Mouse (Mus musculus) kidney, adult 9 months (tissue): Measurements from ENCODE around the gene Orc4.
"Not testable (repeated sequence)": the region's sequence is repeated elsewhere in the genome, so short reads cannot be mapped to it uniquely, and the experiment has no call there.

Source experiments
- DNase-seq: peaks from one replicate; pipeline ENCODE4 v3.0.0; 2022

The Orc4 gene

GRCm38 (mm10) chr2:48950252-48950315 is at the start of gene Orc4:
Orc4 (minus strand) TSS chr2:48950277.
- no peak for DNase-seq

- DNase-seq, result no peak
Measured at GRCm38 (mm10) chr2:48990322-48990721, 40.2 kb upstream of the Orc4 start.

GRCm38 (mm10) chr2:48978920-48979319 is 28.8 kb upstream of the Orc4 start:
- no peak for DNase-seq

GRCm38 (mm10) chr2:48956591-48956990 is 6.5 kb upstream of the Orc4 start:
- DNase-seq, result no peak

GRCm38 (mm10) chr2:48950316-48950880 is 321 bp upstream of the Orc4 start:
- DNase-seq, result no peak

GRCm38 (mm10) chr2:48949743-48950251 is 280 bp downstream of the Orc4 start:
- peak; percentile 52 for DNase-seq

- peak; percentile 99 for DNase-seq
Measured at GRCm38 (mm10) chr2:48948841-48949584, 1.1 kb downstream of the Orc4 start, which contains the start of gene Mbd5. Mbd5 (plus strand) TSS chr2:48949508.

GRCm38 (mm10) chr2:48947761-48948160 is 2.3 kb downstream of the Orc4 start:
- no peak for DNase-seq

GRCm38 (mm10) chr2:48935058-48935457 is 15.0 kb downstream of the Orc4 start:
- DNase-seq, result no peak

- DNase-seq, result no peak
Measured at GRCm38 (mm10) chr2:48915832-48916231, 34.2 kb downstream of the Orc4 start.

GRCm38 (mm10) chr2:48914185-48914584 is 35.9 kb downstream of the Orc4 start:
- DNase-seq, result no peak

GRCm38 (mm10) chr2:48908866-48909265 is 41.2 kb downstream of the Orc4 start:
- DNase-seq, result peak; percentile 21

- no peak for DNase-seq
Measured at GRCm38 (mm10) chr2:48895186-48895585, 54.9 kb downstream of the Orc4 start.

GRCm38 (mm10) chr2:48885945-48886344 is 64.1 kb downstream of the Orc4 start:
- DNase-seq, result peak; percentile 85

- no peak for DNase-seq
Measured at GRCm38 (mm10) chr2:48868199-48868913, 81.7 kb downstream of the Orc4 start.

GRCm38 (mm10) chr2:48865596-48865995 is 84.5 kb downstream of the Orc4 start:
- DNase-seq, result not testable (repeated sequence)
